Mouse (Mus musculus) lung, embryonic 14.5 days (tissue): ENCODE results near the gene Ier3. TPM values are rescaled to one million over a fixed set of nuclear protein-coding genes. Genes with fewer than 3 reads are reported as not detected.

Experiments
- ATAC-seq: fragments of 200-750 bp; cut with Nextera tagmentation; 2 replicates; pipeline ENCODE4 v1.8.0; 2017; ENCODE audit warnings: mild to moderate bottlenecking, moderate TSS enrichment, moderate library complexity; ENCODE audit not compliant: insufficient read depth
- DNase-seq: peaks from one replicate; pipeline ENCODE4 v3.0.0-alpha.2; 2015
- H3K27ac ChIP-seq: fragments of 300-500 bp; sonication (generic); 2 replicates; pipeline ENCODE4 v1.5.1; 2014; ENCODE audit warnings: low read depth, mild to moderate bottlenecking, moderate library complexity
- H3K27me3 ChIP-seq: fragments of 300-500 bp; sonication (generic); 2 replicates; pipeline ENCODE4 v1.6.1; 2014; ENCODE audit warnings: low read length, control low read depth; ENCODE audit not compliant: insufficient read depth
- H3K36me3 ChIP-seq: fragments of 300-500 bp; sonication (generic); 2 replicates; pipeline ENCODE4 v1.6.1; 2014; ENCODE audit warnings: control low read depth; ENCODE audit not compliant: insufficient read depth
- H3K4me1 ChIP-seq: fragments of 300-500 bp; sonication (generic); 2 replicates; pipeline ENCODE4 v1.6.1; 2014; ENCODE audit warnings: antibody characterized with exemption, control low read depth; ENCODE audit not compliant: insufficient read depth
- H3K4me2 ChIP-seq: fragments of 300-500 bp; sonication (generic); 2 replicates; pipeline ENCODE4 v1.6.1; 2014; ENCODE audit warnings: mild to moderate bottlenecking
- H3K4me3 ChIP-seq: fragments of 300-500 bp; sonication (generic); 2 replicates; pipeline ENCODE4 v1.5.1; 2014; ENCODE audit warnings: low read depth, low read length
- H3K9ac ChIP-seq: fragments of 300-500 bp; sonication (generic); 2 replicates; pipeline ENCODE4 v1.6.1; 2014
- H3K9me3 ChIP-seq: fragments of 300-500 bp; sonication (generic); 2 replicates; pipeline ENCODE4 v1.6.1; 2016; ENCODE audit warnings: low read depth, low read length, control low read depth
- CTCF ChIP-seq: IDR thresholded peaks from 2 replicates; pipeline ENCODE4 v1.5.1; 2016; ENCODE audit warnings: antibody characterized with exemption, low read depth
- WGBS: fragments of 180-500 bp; shearing (Covaris S2); extraction: QIAGEN DNeasy Blood & Tissue Kit; methylation state at CpG from one replicate; pipeline ENCODE4 v1.1.7; 2014; 5-methylcytosine and 5-hydroxymethylcytosine counted together
- microRNA-seq: library from miRNA; unstranded; fragments of <30 nt; microRNA quantifications from one replicate; pipeline ENCODE4, GENCODE M21; 2016; ENCODE audit warnings: borderline number of aligned reads
- polyA plus RNA-seq: library from polyadenylated mRNA; unstranded; fragments of >200 nt; fragmentation: Nextera tagmentation; extraction: Ambion mirVana; gene quantifications from 2 replicates; pipeline ENCODE4 v1.2.1, GENCODE M21; 2014

The Ier3 gene
- polyA plus RNA-seq, 1 experiment from 2014 or later = 5.0 TPM

GRCm38 (mm10) chr17:35870884-35871696 is 49.6 kb downstream of the Ier3 start:
- Histone ChIP-seq H3K9ac (0 out of 2 replicates have a peak overlapping the region, but pooled peaks have one; percentile 80), H3K4me2 (peak overlapping the region; percentile 98), H3K27me3 (no peaks in the 10 kb centered on the region), H3K4me1 (peaks cover 12% of the 10 kb centered on the region), H3K36me3 (peaks cover 36% of the 10 kb centered on the region), H3K27ac (peak overlapping the region; percentile 74; the same call in 1 of the 2 replicates), H3K4me3 (peak overlapping the region; percentile 68), H3K9me3 (no peaks in the 10 kb centered on the region)
- TF ChIP-seq CTCF = peak; percentile 64
- WGBS = 62% methylated on average over 8 of the region's 8 CpGs
- ATAC-seq = no peak
- peak; percentile 61 for DNase-seq

Small RNA genes within 50 kb of the gene (microRNA-seq; reads per million reads assigned to microRNA genes)
- gene Gm28033 = not detected

Other genes with a start within 250 kb of the Ier3 start
- gene Sfta2, start 220.1 kb upstream of the Ier3 start, polyA plus RNA-seq = 61.3 and 64.3 TPM in 2 replicates
- gene Gm9573, start 195.0 kb upstream of the Ier3 start, polyA plus RNA-seq = not detected in 2 replicates
- 1.0 and 1.4 TPM in 2 replicates for gene Mucl3, start 178.0 kb upstream of the Ier3 start, polyA plus RNA-seq
- gene Vars2, start 154.1 kb upstream of the Ier3 start, polyA plus RNA-seq = 22.4 and 24.1 TPM in 2 replicates
- gene Gtf2h4, start 147.9 kb upstream of the Ier3 start, polyA plus RNA-seq = 47.4 and 49.3 TPM in 2 replicates
- gene Ddr1, start 117.1 kb upstream of the Ier3 start, polyA plus RNA-seq = 32.9 and 38.2 TPM in 2 replicates
- 30.9 and 32.5 TPM in 2 replicates for gene Flot1, start 1.5 kb downstream of the Ier3 start, polyA plus RNA-seq
- 1,155 and 1,206 TPM in 2 replicates for gene Tubb5, start 16.6 kb downstream of the Ier3 start, polyA plus RNA-seq
- 19.5 and 21.6 TPM in 2 replicates for gene Mdc1, start 19.8 kb downstream of the Ier3 start, polyA plus RNA-seq
- 69.2 and 72.0 TPM in 2 replicates for gene Nrm, start 39.6 kb downstream of the Ier3 start, polyA plus RNA-seq
- gene Ppp1r18, start 43.9 kb downstream of the Ier3 start, polyA plus RNA-seq = 24.0 and 24.7 TPM in 2 replicates
- 40.8 and 42.9 TPM in 2 replicates for gene Dhx16, start 58.1 kb downstream of the Ier3 start, polyA plus RNA-seq
- gene 2310061I04Rik, start 75.7 kb downstream of the Ier3 start, polyA plus RNA-seq = 21.0 and 25.4 TPM in 2 replicates
- 72.2 and 77.9 TPM in 2 replicates for gene Atat1, start 88.4 kb downstream of the Ier3 start, polyA plus RNA-seq
- 84.5 and 89.1 TPM in 2 replicates for gene Mrps18b, start 94.7 kb downstream of the Ier3 start, polyA plus RNA-seq
- gene Ppp1r10, start 94.8 kb downstream of the Ier3 start, polyA plus RNA-seq = 36.3 and 38.5 TPM in 2 replicates
- gene Abcf1, start 148.1 kb downstream of the Ier3 start, polyA plus RNA-seq = 84.1 and 86.6 TPM in 2 replicates
- gene Gnl1, start 158.2 kb downstream of the Ier3 start, polyA plus RNA-seq = 39.5 and 46.4 TPM in 2 replicates
- 27.1 and 30.8 TPM in 2 replicates for gene Prr3, start 158.6 kb downstream of the Ier3 start, polyA plus RNA-seq
- 2.4 and 3.3 TPM in 2 replicates for gene H2-T24, start 198.9 kb downstream of the Ier3 start, polyA plus RNA-seq
- gene H2-T23, start 211.2 kb downstream of the Ier3 start, polyA plus RNA-seq = 3.9 and 4.4 TPM in 2 replicates
- 16.0 and 16.8 TPM in 2 replicates for gene H2-T22, start 221.1 kb downstream of the Ier3 start, polyA plus RNA-seq
- gene Gm6034, start 221.3 kb downstream of the Ier3 start, polyA plus RNA-seq = not detected in 2 replicates
- gene Gm11127, start 236.7 kb downstream of the Ier3 start, polyA plus RNA-seq = not detected in 2 replicates